Mouse (Mus musculus): Measurements from ENCODE around the gene Btbd9.

GRCm38 (mm10) chr17:30454862-30455243, 121.4 kb downstream of the Btbd9 start:
- TF ChIP-seq POLR2A (IDR thresholded peaks at IDR 0.05; ENCODE audit: extremely low read depth, insufficient read depth, low read length) (no peak), CTCF (IDR thresholded peaks at IDR 0.05; ENCODE audit: extremely low read depth, insufficient read depth, low read length) (peak; percentile 87)
